Mouse (Mus musculus): Measurements from ENCODE around the gene Adh5. TPM values are rescaled to one million over a fixed set of nuclear protein-coding genes. Genes with fewer than 3 reads are reported as not detected.

Adh5 gene
- polyA plus RNA-seq, 1 experiment from 2014 or later = 146 TPM

- WGBS = 18% methylated on average over 6 of the region's 6 CpGs
- Histone ChIP-seq H3K4me3 (peak overlapping the region; percentile 78), H3K4me1 (peaks cover 12% of the 10 kb centered on the region), H3K27me3 (replicated peaks) (no peaks in the 10 kb centered on the region), H3K36me3 (peaks cover 13% of the 10 kb centered on the region), H3K27ac (replicated peaks) (no peak overlapping the region), H3K9me3 (no peaks in the 10 kb centered on the region), H3K4me2 (peak overlapping the region; percentile 89), H3K9ac (peak overlapping the region; percentile 83)
- ATAC-seq (ENCODE audit: extremely low read depth, insufficient number of reproducible peaks, low FRiP score, low TSS enrichment) = no peak
Measured at GRCm38 (mm10) chr3:138490034-138490337, 47.1 kb downstream of the Adh5 start.

GRCm38 (mm10) chr3:138493668-138494067 is 50.8 kb downstream of the Adh5 start:
- Histone ChIP-seq H3K4me2 (no peak overlapping the region), H3K27ac (replicated peaks) (no peak overlapping the region), H3K9ac (no peak overlapping the region), H3K27me3 (replicated peaks) (no peaks in the 10 kb centered on the region), H3K36me3 (no peaks in the 10 kb centered on the region), H3K4me3 (no peak overlapping the region), H3K4me1 (no peaks in the 10 kb centered on the region), H3K9me3 (no peaks in the 10 kb centered on the region)
- no peak for ATAC-seq (ENCODE audit: extremely low read depth, insufficient number of reproducible peaks, low FRiP score, low TSS enrichment)
- 82% methylated on average over 3 of the region's 3 CpGs for WGBS

DNA sequence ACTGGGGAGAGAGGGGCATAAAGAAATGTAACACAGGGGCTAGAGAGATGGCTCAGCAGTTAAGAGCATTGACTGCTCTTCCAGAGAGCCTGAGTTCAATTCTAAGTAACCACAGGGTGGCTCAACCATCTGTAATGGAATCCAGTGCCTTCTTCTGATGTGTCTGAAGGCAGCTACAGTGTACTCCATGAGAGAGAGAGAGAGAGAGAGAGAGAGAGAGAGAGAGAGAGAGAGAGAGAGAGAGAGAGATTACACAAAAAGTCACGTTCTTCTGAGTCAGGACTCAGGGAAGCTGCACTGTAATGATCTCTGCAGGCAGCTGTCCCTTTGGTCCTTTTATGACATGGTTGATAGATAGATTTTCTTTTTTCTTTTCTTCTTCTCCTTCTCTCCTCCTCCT is 51.7 kb downstream of the Adh5 start:
- Histone ChIP-seq H3K9me3 (no peaks in the 10 kb centered on the region), H3K27me3 (replicated peaks) (peaks cover 3% of the 10 kb centered on the region; the same call in 1 of the 2 replicates), H3K4me2 (no peak overlapping the region), H3K27ac (replicated peaks) (no peak overlapping the region), H3K4me3 (no peak overlapping the region), H3K9ac (no peak overlapping the region), H3K36me3 (no peaks in the 10 kb centered on the region), H3K4me1 (no peaks in the 10 kb centered on the region)
- ATAC-seq (ENCODE audit: extremely low read depth, insufficient number of reproducible peaks, low FRiP score, low TSS enrichment) = no peak
- 40% methylated on average over 1 of the region's 1 CpGs for WGBS

DNA sequence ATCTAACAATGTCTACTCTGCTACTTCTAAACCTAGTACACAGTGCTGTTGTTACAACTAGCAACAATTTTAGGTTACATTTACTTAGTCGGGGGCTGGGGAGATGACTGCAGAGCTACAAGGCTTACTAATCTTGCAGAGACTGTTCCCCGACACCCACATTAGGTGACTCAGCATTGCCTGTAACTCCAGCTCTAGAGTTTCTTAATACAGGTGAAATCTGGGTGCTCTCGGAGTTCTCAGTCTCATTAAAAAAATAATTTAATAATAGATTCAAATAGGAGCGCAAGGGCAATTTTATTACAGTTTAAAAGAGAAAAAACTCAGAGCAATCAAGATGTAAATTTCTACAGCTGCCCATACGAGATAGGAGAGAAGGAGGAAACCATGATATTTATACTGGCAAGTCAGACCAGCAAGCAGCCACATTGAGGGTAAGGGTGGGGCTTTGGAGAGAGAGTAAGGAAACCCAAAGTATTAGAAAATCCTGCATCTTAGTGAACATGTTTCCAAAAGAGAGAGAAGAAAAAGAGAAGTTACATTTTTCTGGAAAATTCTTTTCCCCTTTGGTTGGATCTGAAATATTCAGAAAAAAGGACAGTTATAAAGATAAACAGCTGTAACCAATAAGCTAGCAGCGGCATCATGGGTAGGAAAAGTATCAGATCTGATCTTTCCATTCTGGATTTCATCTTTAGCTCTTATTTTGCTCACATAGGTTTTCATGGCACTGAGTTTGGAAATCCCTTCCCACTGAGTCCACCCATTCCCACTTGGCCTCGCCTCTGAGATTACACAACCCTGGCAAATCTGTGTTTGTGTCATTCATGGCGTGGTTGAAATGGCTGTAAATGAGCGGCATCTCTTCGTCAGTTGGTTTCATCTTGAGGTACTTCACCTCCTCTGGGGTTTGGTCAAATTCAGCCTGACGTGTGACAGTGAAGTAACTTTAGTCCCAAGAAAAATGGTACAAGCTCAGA is 52.6 kb downstream of the Adh5 start:
- H3K9ac ChIP-seq = no peak overlapping the region
- 71% methylated on average over 11 of the region's 11 CpGs for WGBS
- H3K4me2 ChIP-seq = no peak overlapping the region
- no peaks in the 10 kb centered on the region for H3K36me3 ChIP-seq
- no peaks in the 10 kb centered on the region for H3K4me1 ChIP-seq
- H3K27me3 ChIP-seq (replicated peaks) = peaks cover 10% of the 10 kb centered on the region; the same call in 1 of the 2 replicates
- H3K4me3 ChIP-seq = no peak overlapping the region
- no peak for ATAC-seq (ENCODE audit: extremely low read depth, insufficient number of reproducible peaks, low FRiP score, low TSS enrichment)
- H3K27ac ChIP-seq (replicated peaks) = no peak overlapping the region
- no peaks in the 10 kb centered on the region for H3K9me3 ChIP-seq

DNA sequence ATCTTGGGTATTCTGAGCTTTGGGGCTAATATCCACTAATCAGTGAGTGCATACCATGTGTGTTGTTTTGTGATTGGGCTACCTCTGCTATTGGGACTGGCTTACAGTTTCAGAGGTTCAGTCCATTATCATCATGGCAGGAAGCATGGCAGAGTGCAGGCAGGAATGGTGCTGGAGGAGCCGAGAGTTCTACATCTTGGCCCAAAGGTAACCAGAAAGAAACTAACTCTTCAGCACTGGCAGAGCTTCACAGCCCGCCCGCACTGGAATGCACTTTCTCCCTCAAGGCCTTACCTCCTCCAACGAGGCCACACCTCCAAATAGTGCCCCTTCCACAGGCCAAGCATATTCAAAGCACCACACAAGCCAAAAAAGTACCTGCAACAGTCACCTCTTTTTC is 55.8 kb downstream of the Adh5 start:
- H3K27me3 ChIP-seq (replicated peaks) = peaks cover 23% of the 10 kb centered on the region; the same call in 1 of the 2 replicates
- no peak overlapping the region for H3K4me2 ChIP-seq
- no peak overlapping the region for H3K27ac ChIP-seq (replicated peaks)
- no peaks in the 10 kb centered on the region for H3K9me3 ChIP-seq
- no peak overlapping the region for H3K4me3 ChIP-seq
- no peaks in the 10 kb centered on the region for H3K36me3 ChIP-seq
- no peak for ATAC-seq (ENCODE audit: extremely low read depth, insufficient number of reproducible peaks, low FRiP score, low TSS enrichment)
- H3K9ac ChIP-seq = no peak overlapping the region
- peaks cover 2% of the 10 kb centered on the region; the same call in 1 of the 2 replicates for H3K4me1 ChIP-seq
- 60% methylated on average over 4 of the region's 4 CpGs for WGBS

DNA sequence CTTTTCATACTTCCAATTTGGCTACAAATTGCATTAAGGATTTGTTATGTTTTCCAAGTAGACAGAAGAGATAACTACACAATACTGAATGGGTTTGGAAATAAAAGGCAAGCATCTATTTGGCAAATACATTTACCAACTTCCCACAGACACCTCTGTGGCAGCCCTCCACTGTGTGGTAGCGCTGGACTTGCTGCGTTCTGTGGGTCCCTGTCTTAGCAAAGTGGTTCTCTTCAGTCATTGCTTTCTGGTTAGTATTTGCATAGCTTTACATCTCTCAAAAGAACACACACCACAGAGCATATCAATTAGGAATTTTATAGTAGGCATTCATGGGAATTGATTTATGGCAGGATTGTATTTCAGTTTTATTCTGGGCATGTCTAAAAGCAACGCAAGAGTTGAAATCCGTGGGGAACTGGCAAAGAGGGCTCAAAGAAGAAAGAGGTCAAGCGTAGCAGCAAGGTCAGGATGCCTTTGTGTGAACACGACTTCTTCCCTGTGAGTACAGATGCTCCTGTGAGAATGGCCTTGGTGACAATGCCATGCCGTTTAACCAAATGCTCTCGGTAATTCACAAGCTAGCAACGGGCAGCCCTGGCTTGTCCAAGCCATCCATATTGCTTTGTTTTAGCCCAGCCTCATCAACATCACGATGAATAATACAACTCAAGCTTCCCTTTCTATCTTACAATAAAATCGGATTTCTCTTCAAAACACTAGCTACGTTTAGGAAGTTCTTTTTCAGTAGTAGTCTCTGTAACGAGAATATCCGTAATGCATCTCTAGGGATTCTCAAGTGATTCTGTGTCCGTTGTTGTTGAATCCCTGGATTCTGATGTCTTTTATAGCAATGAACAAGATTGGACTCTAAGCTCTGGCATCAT is 57.2 kb downstream of the Adh5 start:
- Histone ChIP-seq H3K9me3 (no peaks in the 10 kb centered on the region), H3K9ac (no peak overlapping the region), H3K27me3 (replicated peaks) (peaks cover 24% of the 10 kb centered on the region; the same call in 1 of the 2 replicates), H3K4me1 (peaks cover 5% of the 10 kb centered on the region; the same call in 1 of the 2 replicates), H3K27ac (replicated peaks) (no peak overlapping the region), H3K4me2 (no peak overlapping the region), H3K4me3 (no peak overlapping the region), H3K36me3 (no peaks in the 10 kb centered on the region)
- WGBS = 79% methylated on average over 15 of the region's 15 CpGs
- no peak for ATAC-seq (ENCODE audit: extremely low read depth, insufficient number of reproducible peaks, low FRiP score, low TSS enrichment)

DNA sequence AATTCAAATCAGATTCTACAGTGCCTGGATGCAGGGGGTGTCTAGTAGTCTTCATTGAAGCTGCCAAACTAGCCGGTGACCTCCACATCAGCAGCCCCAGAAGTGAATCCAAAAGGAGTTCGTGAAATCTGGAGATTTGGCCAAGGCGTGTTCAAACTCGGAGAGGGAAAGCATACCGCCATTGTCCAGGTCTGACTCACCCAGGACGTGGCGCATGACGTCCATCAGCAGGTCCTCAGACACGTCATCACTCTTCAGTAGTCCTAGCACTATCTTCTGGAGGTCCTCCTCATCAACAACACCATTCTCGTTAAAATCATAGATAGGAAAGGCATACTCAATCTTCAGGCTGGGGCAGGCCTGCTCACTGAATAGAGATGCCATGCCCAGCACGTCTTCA is 60.9 kb downstream of the Adh5 start:
- Histone ChIP-seq H3K9ac (no peak overlapping the region), H3K36me3 (no peaks in the 10 kb centered on the region), H3K4me2 (peak overlapping the region; percentile 48), H3K27me3 (replicated peaks) (peaks cover 38% of the 10 kb centered on the region), H3K4me3 (no peak overlapping the region), H3K4me1 (peaks cover 5% of the 10 kb centered on the region; the same call in 1 of the 2 replicates), H3K27ac (replicated peaks) (no peak overlapping the region), H3K9me3 (no peaks in the 10 kb centered on the region)
- 24% methylated on average over 11 of the region's 11 CpGs for WGBS
- ATAC-seq (ENCODE audit: extremely low read depth, insufficient number of reproducible peaks, low FRiP score, low TSS enrichment) = no peak

Other genes with a start within 250 kb of the Adh5 start
- gene 4930579F01Rik, start 249.3 kb upstream of the Adh5 start, polyA plus RNA-seq (2015; fragmentation: Nextera tagmentation; extraction: Ambion mirVana) = not detected in 2 replicates
- gene Adh7, start 225.3 kb upstream of the Adh5 start, polyA plus RNA-seq (2015; fragmentation: Nextera tagmentation; extraction: Ambion mirVana) = 0.11 TPM in 1 of 2 replicates, not detected in the other
- gene Adh1, start 182.1 kb upstream of the Adh5 start, polyA plus RNA-seq (2015; fragmentation: Nextera tagmentation; extraction: Ambion mirVana) = 13.5 and 13.6 TPM in 2 replicates
- gene Adh6a, start 129.8 kb upstream of the Adh5 start, polyA plus RNA-seq (2015; fragmentation: Nextera tagmentation; extraction: Ambion mirVana) = 0.08 TPM in 1 of 2 replicates, not detected in the other
- 3.3 and 3.6 TPM in 2 replicates for gene Adh6b, start 101.3 kb upstream of the Adh5 start, polyA plus RNA-seq (2015; fragmentation: Nextera tagmentation; extraction: Ambion mirVana)
- not detected in 2 replicates for gene Adh4, start 27.6 kb upstream of the Adh5 start, polyA plus RNA-seq (2015; fragmentation: Nextera tagmentation; extraction: Ambion mirVana)
- 34.0 and 38.0 TPM in 2 replicates for gene Metap1, start 46.4 kb downstream of the Adh5 start, polyA plus RNA-seq (2015; fragmentation: Nextera tagmentation; extraction: Ambion mirVana)
- 226 and 258 TPM in 2 replicates for gene Eif4e, start 83.1 kb downstream of the Adh5 start, polyA plus RNA-seq (2015; fragmentation: Nextera tagmentation; extraction: Ambion mirVana)